In genomic region chr4:138601926-138602325, GRCm38 (mm10) we compare ENCODE assay signal across 7 mouse cellular contexts.
"Had no signal": no experiment of that assay in that cellular context is flagged by ENCODE, and none has a peak within 500 bp of the region (broad histone marks: within the 10 kb centered on the region; RNA-seq: fewer than 3 reads in every experiment).

No protein-coding gene starts in this region.

- DNase-seq: gastrocnemius, adult 2 months; gastrocnemius, postnatal 10 days; gastrocnemius, postnatal 25 days; heart, adult 18-20 months; heart, postnatal 4 days; kidney, adult 2 months; liver had no signal
